Mouse (Mus musculus) spleen, postnatal 36 days (tissue): ENCODE data around the gene Wrap53.
A peak's percentile ranks its signal among the peaks of the same experiment; 100 is the strongest.
"Not testable (repeated sequence)": the region's sequence is repeated elsewhere in the genome, so short reads cannot be mapped to it uniquely, and the experiment has no call there.

ENCODE experiments used
- DNase-seq, 2 experiments: peaks; one replicate each; pipeline ENCODE4 v3.0.0; 2022; ENCODE audit warnings: low spot score in 2 of 2, mixed read lengths in 1 of 2

The Wrap53 gene

DNA sequence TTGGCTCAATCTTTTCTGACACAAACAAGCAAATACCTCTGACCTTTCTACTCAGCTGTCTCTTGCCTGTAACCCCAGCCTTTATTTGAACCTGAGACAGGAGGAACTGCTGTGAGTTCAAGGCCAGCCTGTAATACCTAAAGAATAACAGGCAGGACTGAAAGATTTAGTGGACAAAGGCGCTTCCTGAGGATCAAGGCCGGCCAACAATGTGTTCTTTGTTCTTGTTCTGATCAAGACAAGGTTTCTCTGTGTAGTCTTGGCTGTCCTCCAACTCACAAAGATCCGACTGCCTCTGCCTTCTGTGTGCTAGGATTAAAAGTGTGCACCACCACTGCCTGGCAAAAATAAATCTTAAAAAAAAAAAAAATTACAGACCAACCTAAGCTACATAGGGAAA lies 15.7 kb downstream of the Wrap53 start:
- DNase-seq, result no peak

DNA sequence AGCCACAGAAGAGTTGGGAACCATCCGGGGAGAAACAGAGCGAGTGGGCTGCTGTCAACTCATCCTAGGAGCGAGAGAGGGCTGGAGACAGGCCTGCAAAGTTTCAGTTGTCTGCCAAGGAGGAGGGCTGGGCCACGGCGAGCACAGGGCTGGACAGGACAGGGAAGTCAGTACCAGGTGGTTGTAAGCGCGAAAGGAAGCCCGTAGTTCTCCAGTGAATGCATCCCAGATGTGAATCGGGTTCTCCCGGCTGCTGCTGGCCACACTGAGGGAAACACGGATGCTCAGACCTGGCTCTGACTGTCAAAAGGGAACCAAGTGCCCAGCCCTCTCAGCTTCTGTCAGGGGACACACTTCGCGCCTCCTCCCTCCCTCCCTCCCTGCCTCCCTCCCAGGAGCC lies 16.7 kb downstream of the Wrap53 start:
- DNase-seq, result no peak

- no peak for DNase-seq
These were observed 18.9 kb downstream of the Wrap53 start for GRCm38 (mm10) chr11:69560896-69561854.

- no peak for DNase-seq
These were observed 19.9 kb downstream of the Wrap53 start, which contains the start of gene Efnb3 for GRCm38 (mm10) chr11:69559851-69560765. Efnb3 (minus strand) TSS chr11:69560205.

GRCm38 (mm10) chr11:69559183-69559582 lies 20.9 kb downstream of the Wrap53 start:
- no peak for DNase-seq

- DNase-seq, result no peak
These were observed 21.3 kb downstream of the Wrap53 start for GRCm38 (mm10) chr11:69558756-69559155.

- DNase-seq, result no peak
These were observed 22.6 kb downstream of the Wrap53 start for GRCm38 (mm10) chr11:69557381-69557958.

GRCm38 (mm10) chr11:69554539-69555140 lies 25.4 kb downstream of the Wrap53 start:
- no peak for DNase-seq

- no peak for DNase-seq
These were observed 26.7 kb downstream of the Wrap53 start for GRCm38 (mm10) chr11:69553341-69553721.

GRCm38 (mm10) chr11:69552622-69553340 lies 27.3 kb downstream of the Wrap53 start:
- DNase-seq, result no peak

DNA sequence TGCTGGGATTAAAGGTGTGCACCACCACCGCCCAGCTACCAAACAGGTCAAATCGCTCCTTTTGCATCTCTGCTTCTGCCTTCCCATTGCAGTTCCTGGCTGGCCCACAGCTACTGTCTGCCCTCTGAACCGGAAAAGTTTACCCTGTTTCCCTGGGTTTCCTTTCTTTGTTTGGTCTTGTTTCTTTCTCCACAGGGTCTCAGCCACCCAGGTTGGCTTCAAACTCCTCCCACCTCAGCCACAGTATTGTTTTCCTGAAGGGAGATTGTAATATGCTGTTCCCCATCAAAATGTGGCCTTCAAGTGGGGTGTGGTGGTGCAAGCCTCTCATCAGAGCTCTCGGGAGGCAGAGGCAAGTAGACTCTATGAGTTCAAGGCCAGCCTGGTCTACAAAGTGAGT lies 28.7 kb downstream of the Wrap53 start:
- DNase-seq, result no peak

DNA sequence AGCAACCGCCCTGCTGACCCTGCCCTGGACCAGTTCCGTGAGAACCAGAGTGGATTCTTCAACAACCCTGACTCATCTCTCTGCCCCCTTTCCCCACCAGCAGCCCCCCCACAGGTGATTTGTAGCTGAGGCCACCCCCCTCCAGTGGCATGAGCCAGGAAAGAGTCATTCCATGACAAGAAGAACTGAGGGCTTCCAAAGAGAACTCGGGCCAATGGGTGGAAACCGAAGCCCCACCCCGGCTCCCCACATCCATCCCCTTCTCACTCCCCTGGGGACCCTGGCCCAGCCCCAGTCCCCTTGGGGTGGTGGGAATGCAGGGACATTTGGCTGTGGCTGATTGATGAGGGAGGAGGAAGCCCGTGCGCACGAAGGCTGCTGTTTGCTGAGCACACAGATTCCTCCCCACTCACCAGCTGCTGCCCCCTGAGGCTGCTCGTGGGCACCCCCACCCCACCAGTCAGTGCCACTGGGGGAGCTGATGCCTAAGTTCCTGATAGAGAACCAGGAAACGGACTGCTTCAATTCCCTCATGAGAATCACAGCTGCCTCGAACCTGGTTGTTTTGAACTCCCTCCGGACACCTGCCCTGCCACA lies 30.9 kb downstream of the Wrap53 start, which contains the start of gene Dnah2:
Gene Dnah2, minus strand, starts transcription at position 51 of the 597 bp plus-strand sequence.
- no peak for DNase-seq

- no peak for DNase-seq
These were observed 33.0 kb downstream of the Wrap53 start for GRCm38 (mm10) chr11:69547071-69547470.

DNA sequence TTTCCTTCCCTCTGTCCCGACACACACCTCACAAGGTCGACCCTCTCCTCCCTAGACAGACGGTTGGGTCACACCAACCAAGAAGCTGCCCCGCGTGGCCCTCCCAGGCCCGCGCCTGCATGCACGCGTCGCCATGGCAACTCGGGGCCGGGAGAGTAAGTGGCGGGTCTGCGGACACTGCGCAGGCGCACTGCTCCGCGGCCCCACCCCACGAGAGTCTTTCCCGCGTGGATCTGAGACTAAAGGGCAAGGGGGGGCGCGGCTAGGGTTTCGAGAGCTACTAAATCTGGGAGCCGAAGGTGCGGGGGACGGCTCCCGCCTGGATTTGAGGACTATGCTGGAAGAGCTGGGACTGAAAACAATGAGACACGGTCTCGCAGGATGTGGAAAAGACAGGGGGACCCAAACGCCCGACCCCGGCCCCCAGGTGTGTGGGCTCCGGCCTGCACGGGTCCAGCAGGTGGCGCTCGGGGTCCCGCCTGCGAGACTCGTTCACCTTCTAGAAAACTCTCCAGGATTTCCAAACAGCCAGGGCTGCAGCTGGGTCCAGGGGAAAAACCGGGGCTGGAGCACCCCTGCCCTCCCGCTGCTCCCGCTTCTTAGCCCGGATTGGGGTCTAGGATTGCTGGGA lies 33.5 kb downstream of the Wrap53 start:
- peak; percentile 19 to 34 for DNase-seq

DNA sequence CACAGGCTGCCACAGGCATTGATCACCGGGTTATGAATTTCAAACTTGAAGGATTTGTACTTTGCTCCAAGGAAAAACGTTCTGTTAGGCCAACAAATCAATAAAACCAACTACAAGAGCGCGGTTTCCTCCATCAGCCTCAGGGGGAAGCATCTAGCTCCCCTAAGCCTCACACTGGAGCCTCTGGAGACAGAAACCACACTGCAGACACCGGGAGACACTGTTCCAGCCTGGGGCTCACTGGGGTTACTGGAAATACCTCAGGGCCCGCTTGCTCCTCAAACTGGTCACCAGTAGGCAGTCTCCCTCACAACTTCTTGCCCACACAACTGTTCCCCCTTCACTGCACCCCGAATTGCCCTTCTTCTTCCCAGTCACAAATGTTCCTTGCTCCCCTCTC lies 34.1 kb downstream of the Wrap53 start:
- DNase-seq, result no peak

DNA sequence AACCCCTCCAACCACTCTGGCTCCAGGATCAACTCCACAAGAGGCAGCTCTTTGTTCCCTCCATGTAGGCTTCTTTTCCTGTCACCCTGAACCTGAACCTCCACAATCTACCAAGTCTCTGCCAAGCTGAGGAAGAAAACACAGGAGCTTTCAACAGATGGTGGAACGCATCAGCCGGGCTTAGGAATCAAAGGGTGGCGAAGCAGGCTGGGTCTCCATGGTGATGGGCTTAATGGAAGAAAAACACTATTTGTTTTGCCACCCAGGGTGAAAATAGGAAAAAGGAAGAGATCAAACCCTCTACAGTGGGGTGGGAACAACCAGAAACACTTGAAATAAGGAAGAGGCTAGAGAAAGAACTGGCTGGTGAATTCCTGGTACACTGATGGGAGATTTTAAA lies 36.5 kb downstream of the Wrap53 start:
- DNase-seq, result no peak

DNA sequence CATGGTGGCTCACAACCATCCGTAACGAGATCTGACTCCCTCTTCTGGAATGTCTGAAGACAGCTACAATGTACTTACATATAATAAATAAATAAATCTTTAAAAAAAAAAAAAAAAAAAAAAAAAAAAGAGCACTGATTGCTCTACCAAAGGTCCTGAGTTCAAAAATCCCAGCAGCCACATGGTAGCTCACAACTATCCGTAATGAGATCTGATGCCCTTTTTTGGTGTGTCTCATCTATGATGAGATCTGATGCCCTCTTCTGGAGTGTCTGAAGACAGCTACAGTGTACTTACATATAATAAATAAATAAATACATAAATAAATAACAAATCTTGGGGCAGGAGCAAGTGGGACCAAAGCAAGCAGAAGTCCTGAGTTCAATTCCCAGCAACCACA lies 38.3 kb downstream of the Wrap53 start:
- DNase-seq, result not testable (repeated sequence)

GRCm38 (mm10) chr11:69540700-69541099 lies 39.4 kb downstream of the Wrap53 start:
- DNase-seq, result no peak

- no peak for DNase-seq
These were observed 45.1 kb downstream of the Wrap53 start for GRCm38 (mm10) chr11:69534990-69535389.
